Mouse (Mus musculus) midbrain, embryonic 12.5 days (tissue): ENCODE data around the gene Sat2. TPM values are rescaled to one million over a fixed set of nuclear protein-coding genes. Genes with fewer than 3 reads are reported as not detected.
A peak's percentile ranks its signal among the peaks of the same experiment; 100 is the strongest.
"Not testable (repeated sequence)": the region's sequence is repeated elsewhere in the genome, so short reads cannot be mapped to it uniquely, and the experiment has no call there.

Experiments
- ATAC-seq: fragments of 200-750 bp; cut with Nextera tagmentation; 2 replicates; pipeline ENCODE4 v1.8.0; 2017; ENCODE audit warnings: low read depth, moderate TSS enrichment, moderate library complexity; ENCODE audit not compliant: low FRiP score
- H3K27ac ChIP-seq: fragments of 300-500 bp; sonication (generic); replicated peaks from 2 replicates; pipeline ENCODE4 v1.5.1; 2016; ENCODE audit warnings: mild to moderate bottlenecking
- H3K27me3 ChIP-seq: fragments of 300-500 bp; sonication (generic); 2 replicates; pipeline ENCODE4 v1.6.1; 2016; ENCODE audit warnings: mild to moderate bottlenecking
- H3K36me3 ChIP-seq: fragments of 300-500 bp; sonication (generic); 2 replicates; pipeline ENCODE4 v1.6.1; 2016
- H3K4me1 ChIP-seq: fragments of 300-500 bp; sonication (generic); 2 replicates; pipeline ENCODE4 v1.6.1; 2016
- H3K4me2 ChIP-seq: fragments of 300-500 bp; sonication (generic); replicated peaks from 2 replicates; pipeline ENCODE4 v1.6.1; 2016; ENCODE audit warnings: mild to moderate bottlenecking, moderate library complexity
- H3K4me3 ChIP-seq: fragments of 300-500 bp; sonication (generic); 2 replicates; pipeline ENCODE4 v1.5.1; 2016; ENCODE audit warnings: mild to moderate bottlenecking
- H3K9ac ChIP-seq: fragments of 300-500 bp; sonication (generic); replicated peaks from 2 replicates; pipeline ENCODE4 v1.6.1; 2016; ENCODE audit warnings: mild to moderate bottlenecking, moderate library complexity
- H3K9me3 ChIP-seq: fragments of 300-500 bp; sonication (generic); 2 replicates; pipeline ENCODE4 v1.6.1; 2016; ENCODE audit warnings: mild to moderate bottlenecking
- WGBS: fragments of 180-500 bp; shearing (Covaris S2); methylation state at CpG from one replicate; pipeline ENCODE4 v1.1.7; 2016; 5-methylcytosine and 5-hydroxymethylcytosine counted together
- polyA plus RNA-seq: library from polyadenylated mRNA; unstranded; fragments of >200 nt; fragmentation: Nextera tagmentation; extraction: Ambion mirVana; gene quantifications from 2 replicates; pipeline ENCODE4 v1.2.1, GENCODE M21; 2016

Sat2 gene
- polyA plus RNA-seq, 1 experiment from 2014 or later = 23.5 TPM

DNA sequence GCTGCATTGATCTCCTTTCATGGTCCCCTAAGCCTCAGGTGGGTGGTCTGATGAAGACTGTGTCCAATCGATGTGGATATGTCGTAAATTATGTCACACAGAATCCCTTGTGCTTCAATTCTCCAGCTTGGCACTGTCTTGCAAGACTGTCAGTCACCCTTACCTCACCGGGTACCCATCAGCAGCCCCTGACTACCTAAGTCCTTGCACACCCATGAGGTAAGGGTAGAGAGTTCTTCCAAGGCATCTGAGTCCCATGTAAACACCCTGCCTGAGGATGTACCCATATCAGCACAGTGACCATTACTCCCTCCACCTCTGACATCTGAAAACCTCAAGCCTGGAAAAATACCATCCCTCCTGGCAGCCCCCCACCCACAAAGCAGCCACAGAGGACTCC is 17.5 kb upstream of the Sat2 start:
- Histone ChIP-seq H3K27me3 (peaks cover 14% of the 10 kb centered on the region), H3K4me3 (peak overlapping the region; percentile 66), H3K4me1 (peaks cover 29% of the 10 kb centered on the region), H3K9me3 (no peaks in the 10 kb centered on the region), H3K9ac (peak overlapping the region; percentile 73), H3K27ac (no peak overlapping the region; the same call in 1 of the 2 replicates), H3K36me3 (no peaks in the 10 kb centered on the region), H3K4me2 (peak overlapping the region; percentile 100)
- WGBS = 63% methylated on average over 3 of the region's 3 CpGs
- ATAC-seq = no peak

DNA sequence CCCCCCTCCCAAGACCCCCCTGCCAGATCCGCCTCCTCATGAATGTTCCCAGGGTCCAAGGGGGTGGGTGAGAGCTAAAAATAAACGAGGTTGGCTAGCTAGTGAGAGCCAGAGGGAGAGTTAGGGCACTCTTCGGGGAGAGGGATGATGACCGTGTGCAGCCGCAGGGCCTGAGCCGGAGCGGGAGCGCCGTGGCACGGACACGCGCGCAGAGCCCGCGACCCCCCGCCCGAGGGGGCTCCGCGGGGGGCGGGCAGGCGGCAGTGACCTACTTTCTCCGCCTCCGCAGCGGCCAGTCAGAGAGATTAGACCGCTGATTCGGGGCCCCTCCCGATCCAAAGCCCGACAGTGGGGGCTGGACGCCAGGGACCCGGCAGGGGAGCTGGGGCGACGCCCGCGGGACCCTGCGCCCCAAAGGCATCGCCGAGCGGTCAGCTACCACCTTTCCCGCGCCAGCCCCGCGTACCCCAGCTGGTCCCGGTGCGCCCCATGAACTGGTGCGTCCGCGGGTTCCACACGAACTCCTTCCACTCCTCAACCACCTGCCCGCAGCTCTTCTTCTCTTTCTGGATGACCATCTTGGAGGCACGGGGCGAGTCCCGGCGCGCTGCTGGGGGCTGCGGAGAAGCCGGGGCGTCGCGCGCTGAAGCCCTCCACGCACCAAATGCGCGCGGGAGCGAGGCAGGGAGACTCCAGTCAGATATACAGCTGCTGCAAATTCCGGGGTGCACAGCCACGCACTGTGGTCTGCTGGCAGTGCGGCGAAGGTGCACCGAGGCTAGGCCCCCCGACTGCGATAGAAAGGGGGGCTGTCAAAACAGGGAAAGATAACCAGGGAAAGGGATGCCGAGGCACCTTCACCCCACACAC is 16.8 kb upstream of the Sat2 start:
- peak; percentile 34; the same call in 1 of the 2 replicates for ATAC-seq
- Histone ChIP-seq H3K9ac (peak overlapping the region; percentile 73), H3K4me1 (peaks cover 23% of the 10 kb centered on the region), H3K36me3 (no peaks in the 10 kb centered on the region), H3K4me2 (peak overlapping the region; percentile 100), H3K27ac (peak overlapping the region; percentile 49), H3K9me3 (no peaks in the 10 kb centered on the region), H3K27me3 (peaks cover 14% of the 10 kb centered on the region), H3K4me3 (peak overlapping the region; percentile 66)
- WGBS = under 1% methylated on average over 70 of the region's 73 CpGs

DNA sequence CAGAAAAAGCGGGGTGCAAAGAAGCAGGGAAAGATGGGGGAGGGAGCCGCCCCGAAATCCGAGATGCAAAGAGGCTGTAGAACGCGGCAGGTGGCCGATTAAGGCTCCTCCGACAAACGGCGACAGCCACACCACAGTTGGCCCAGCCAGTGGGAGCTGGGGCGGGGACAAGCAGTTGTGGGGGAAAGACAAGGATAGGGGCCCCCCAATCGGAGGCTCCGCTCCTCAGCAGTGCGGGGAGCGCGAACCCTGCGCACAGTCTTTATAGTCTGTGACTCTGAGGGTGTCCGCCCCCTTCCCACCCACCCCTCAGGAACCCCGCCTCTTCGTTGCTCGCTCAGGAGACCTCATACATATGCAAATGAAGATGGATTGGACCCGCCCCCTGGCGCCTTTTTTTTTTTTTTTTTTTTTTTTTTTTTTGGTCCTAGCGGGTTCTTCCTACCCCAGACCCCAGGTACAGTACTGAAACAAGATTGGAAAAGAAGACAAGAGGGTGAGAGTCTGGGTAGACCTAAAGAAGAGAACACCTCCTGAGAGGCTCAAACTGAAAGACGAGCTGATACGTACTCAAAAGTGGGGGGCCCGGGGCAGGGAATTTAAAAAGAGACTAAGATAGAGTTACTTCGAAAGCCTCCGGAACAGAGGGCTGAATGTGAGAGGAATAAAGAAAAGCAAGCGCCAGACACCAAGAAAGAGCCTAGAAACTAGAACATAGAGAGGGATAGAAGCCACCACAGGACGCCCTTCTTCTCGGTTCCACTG is 15.9 kb upstream of the Sat2 start, which contains the start of gene Atp1b2:
TSS of gene Atp1b2 (minus strand) at position 217 of the 765 bp plus-strand sequence.
- peak; percentile 83 for ATAC-seq
- Histone ChIP-seq H3K9me3 (no peaks in the 10 kb centered on the region), H3K27ac (peak within 1 kb of the TSS; percentile 49), H3K4me1 (peaks cover 14% of the 10 kb centered on the region), H3K4me2 (peak within 1 kb of the TSS; percentile 100), H3K9ac (peak within 1 kb of the TSS; percentile 73), H3K36me3 (no peaks in the 10 kb centered on the region), H3K27me3 (peaks cover 14% of the 10 kb centered on the region), H3K4me3 (peak within 1 kb of the TSS; percentile 66)
- WGBS = 3% methylated on average over 30 of the region's 32 CpGs

DNA sequence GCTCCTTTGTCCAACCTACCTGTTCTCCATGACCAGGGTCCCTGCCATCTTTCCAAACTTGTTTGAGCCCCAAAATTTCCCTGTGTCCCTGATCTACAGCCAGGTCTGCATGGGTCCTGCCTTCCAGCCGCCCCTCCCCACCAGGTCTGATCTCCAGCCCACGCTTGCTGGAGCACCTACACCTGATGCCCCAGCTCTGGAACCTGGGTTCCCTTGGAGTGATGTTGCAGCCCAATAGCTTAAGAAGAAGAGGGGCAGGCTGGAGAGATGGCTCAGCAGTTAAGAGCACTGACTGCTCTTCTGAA is 15.4 kb upstream of the Sat2 start:
- ATAC-seq = 0 out of 2 replicates have a peak, but pooled peaks have one; percentile 21
- Histone ChIP-seq H3K4me1 (peaks cover 13% of the 10 kb centered on the region), H3K27me3 (peaks cover 14% of the 10 kb centered on the region), H3K4me2 (peak overlapping the region; percentile 100), H3K27ac (no peak overlapping the region), H3K4me3 (peak overlapping the region; percentile 66), H3K9me3 (no peaks in the 10 kb centered on the region), H3K36me3 (no peaks in the 10 kb centered on the region), H3K9ac (no peak overlapping the region)
- 74% methylated on average over 2 of the region's 2 CpGs for WGBS

DNA sequence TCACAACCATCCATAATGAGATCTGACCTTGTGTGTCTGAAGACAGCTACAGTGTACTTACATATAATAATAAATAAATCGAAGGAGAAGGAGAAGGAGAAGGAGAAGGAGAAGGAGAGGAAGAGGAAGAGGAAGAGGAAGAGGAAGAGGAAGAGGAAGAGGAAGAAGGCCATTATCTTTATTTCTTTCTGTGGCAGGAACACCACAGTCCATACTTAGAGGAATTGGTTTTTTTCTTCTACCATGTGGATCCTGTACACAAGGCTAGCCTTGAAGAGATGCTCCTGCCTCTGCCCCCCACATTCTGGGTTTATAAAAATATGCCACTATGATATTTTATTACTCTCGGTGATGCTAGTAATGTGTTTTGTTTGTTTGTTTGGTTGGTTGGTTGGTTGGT is 15.0 kb upstream of the Sat2 start:
- Histone ChIP-seq H3K4me1 (peaks cover 13% of the 10 kb centered on the region), H3K9me3 (no peaks in the 10 kb centered on the region), H3K9ac (no peak overlapping the region), H3K4me3 (no peak overlapping the region), H3K4me2 (no peak overlapping the region), H3K27me3 (peaks cover 14% of the 10 kb centered on the region), H3K36me3 (no peaks in the 10 kb centered on the region), H3K27ac (no peak overlapping the region)
- ATAC-seq = no peak
- 74% methylated on average over 2 of the region's 2 CpGs for WGBS

DNA sequence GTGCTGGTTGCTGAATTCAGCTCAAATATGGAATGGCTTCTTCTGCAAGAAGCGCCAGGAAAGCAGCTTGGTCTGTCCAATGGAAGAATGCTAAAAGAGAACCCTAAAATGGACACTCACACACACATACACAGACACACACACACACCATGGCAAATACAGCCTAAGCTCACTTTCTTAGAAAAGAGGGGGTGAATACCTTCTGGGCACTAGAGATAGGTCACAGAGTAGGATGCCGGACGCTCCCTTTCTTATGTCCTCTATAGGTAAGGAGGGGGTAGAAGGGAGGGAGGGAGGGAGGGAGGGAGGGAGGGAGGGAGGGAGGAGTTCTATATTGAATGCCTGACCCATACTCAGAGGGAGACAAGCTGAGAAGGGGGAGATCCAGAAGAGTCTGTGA is 13.3 kb upstream of the Sat2 start:
- no peak overlapping the region for H3K4me3 ChIP-seq
- 84% methylated on average over 3 of the region's 3 CpGs for WGBS
- H3K4me1 ChIP-seq = peaks cover 15% of the 10 kb centered on the region
- H3K9ac ChIP-seq = no peak overlapping the region
- H3K9me3 ChIP-seq = no peaks in the 10 kb centered on the region
- H3K36me3 ChIP-seq = no peaks in the 10 kb centered on the region
- no peak overlapping the region for H3K4me2 ChIP-seq
- no peak overlapping the region for H3K27ac ChIP-seq
- no peak for ATAC-seq
- peaks cover 13% of the 10 kb centered on the region for H3K27me3 ChIP-seq

DNA sequence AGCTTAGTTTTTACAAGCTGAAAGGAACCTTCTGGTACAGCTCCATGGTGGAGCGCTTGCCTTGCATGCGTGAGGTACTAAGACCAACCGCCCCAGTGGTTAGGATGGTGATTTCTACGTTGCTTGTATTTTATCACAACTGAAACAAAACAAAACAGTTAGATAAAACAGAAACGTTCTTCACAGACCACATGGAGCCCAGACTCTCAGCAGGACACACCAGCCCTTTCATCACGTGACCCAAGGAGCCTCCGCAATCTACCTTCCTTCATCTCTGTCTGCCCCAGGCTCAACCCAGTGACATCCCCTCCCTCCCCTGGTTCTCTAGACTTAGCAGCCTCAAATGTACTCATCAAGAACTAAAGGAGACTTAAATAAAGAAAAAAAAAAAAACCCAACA is 12.4 kb upstream of the Sat2 start:
- Histone ChIP-seq H3K36me3 (no peaks in the 10 kb centered on the region), H3K27ac (no peak overlapping the region), H3K4me3 (no peak overlapping the region), H3K9me3 (no peaks in the 10 kb centered on the region), H3K4me2 (no peak overlapping the region), H3K27me3 (peaks cover 4% of the 10 kb centered on the region; the same call in 1 of the 2 replicates), H3K9ac (no peak overlapping the region), H3K4me1 (peaks cover 15% of the 10 kb centered on the region)
- 63% methylated on average over 7 of the region's 7 CpGs for WGBS
- ATAC-seq = no peak

DNA sequence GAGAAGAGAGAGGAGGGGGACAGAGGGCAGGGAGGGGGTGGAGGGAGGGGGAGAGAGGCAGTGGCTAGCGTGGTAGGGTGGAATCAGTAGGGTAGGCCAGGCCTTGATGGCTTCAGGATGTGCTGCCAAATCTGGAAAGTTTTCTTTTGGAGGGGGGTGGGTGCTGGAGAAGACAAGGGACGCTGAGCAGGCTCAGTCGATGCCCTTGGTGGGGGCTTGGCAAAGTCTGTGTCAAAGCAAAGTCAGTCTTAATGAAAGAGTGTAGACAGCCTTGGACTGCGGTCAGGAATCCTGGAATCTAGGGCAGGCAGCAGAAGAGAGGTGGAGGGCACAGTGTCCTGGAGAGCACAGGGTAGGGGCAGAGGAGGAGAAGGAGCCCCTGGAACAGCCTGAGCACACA is 10.9 kb upstream of the Sat2 start:
- Histone ChIP-seq H3K9me3 (no peaks in the 10 kb centered on the region), H3K9ac (no peak overlapping the region), H3K4me1 (peaks cover 4% of the 10 kb centered on the region), H3K4me2 (no peak overlapping the region), H3K27me3 (peaks cover 8% of the 10 kb centered on the region; the same call in 1 of the 2 replicates), H3K27ac (no peak overlapping the region), H3K36me3 (no peaks in the 10 kb centered on the region), H3K4me3 (no peak overlapping the region)
- WGBS = 66% methylated on average over 4 of the region's 4 CpGs
- ATAC-seq = no peak

DNA sequence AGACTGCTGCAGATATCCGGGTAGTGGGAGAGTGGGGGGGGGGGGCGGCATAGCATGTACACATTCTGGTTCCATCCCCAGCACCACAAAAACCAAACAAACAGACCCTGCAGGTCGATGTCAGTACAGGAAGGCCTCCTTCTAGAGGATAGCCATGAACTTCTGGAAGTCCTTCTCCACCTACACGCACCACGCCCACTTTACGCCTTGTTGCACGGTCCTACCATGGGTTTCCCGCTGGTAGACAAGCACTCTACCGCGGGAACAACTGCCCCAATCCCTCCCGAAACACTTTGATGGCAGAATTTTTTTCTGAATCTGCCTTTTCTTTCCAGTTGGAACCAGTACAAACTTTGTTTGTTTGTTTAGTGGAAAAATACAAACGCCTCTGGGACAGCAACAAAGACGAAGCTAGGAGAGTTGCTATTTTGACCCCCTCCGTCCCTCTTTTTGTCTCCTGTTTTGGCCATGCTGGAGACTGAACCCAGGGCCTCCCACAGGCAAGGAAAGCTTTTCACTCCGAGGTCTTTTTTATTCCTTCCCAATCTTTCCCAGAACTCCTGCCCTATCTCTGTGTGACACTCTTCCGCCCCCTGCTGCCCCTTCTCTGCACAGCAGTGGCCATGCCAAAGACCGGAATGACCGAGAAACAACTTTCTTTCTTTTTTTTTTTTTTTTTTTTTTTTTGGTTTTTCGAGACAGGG is 8.1 kb upstream of the Sat2 start:
- no peak overlapping the region for H3K9ac ChIP-seq
- no peak overlapping the region for H3K27ac ChIP-seq
- 6% methylated on average over 19 of the region's 19 CpGs for WGBS
- H3K4me1 ChIP-seq = peaks cover 4% of the 10 kb centered on the region
- H3K4me3 ChIP-seq = no peak overlapping the region
- H3K36me3 ChIP-seq = no peaks in the 10 kb centered on the region
- no peak for ATAC-seq
- H3K27me3 ChIP-seq = peaks cover 26% of the 10 kb centered on the region
- H3K4me2 ChIP-seq = peak overlapping the region; percentile 18
- no peaks in the 10 kb centered on the region for H3K9me3 ChIP-seq

DNA sequence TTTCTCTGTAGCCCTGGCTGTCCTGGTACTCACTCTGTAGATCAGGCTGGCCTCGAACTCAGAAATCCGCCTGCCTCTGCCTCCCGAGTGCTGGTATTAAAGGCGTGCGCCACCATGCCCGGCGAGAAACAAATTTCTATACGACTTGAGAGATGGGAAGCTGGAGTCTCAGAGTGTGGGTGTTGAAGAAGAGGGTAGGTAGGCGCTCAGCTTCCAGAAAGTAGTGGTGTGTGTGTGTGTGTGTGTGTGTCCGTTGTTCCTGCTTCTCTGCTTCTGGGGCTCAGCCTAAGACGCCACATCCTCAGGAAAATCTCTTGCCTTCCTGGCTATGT is 7.6 kb upstream of the Sat2 start:
- not testable (repeated sequence) for H3K4me3 ChIP-seq, H3K4me2 ChIP-seq, H3K4me1 ChIP-seq, H3K27ac ChIP-seq, ATAC-seq, H3K36me3 ChIP-seq, H3K9me3 ChIP-seq, H3K9ac ChIP-seq
- H3K27me3 ChIP-seq = peaks cover 24% of the 10 kb centered on the region
- 57% methylated on average over 11 of the region's 11 CpGs for WGBS

DNA sequence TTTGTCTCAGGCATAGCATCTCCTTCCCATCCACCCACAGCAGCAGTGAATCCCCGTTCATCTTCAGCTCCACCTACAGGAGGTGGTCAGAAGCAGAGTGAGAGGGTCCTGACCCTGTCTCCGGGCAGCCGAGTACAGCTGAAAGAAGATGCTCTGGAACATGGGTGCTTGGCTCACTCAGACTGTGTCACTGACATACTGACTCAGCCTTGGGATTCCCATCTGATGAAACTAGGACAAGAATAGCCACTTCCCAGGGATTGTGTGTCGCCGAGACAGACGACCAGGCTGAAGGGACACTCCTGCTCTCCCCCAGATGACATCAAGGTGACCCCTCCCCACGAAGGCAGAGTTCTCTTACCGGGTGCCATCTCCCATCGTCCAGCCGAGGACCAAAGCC is 5.0 kb upstream of the Sat2 start:
- ATAC-seq = no peak
- 49% methylated on average over 10 of the region's 10 CpGs for WGBS

DNA sequence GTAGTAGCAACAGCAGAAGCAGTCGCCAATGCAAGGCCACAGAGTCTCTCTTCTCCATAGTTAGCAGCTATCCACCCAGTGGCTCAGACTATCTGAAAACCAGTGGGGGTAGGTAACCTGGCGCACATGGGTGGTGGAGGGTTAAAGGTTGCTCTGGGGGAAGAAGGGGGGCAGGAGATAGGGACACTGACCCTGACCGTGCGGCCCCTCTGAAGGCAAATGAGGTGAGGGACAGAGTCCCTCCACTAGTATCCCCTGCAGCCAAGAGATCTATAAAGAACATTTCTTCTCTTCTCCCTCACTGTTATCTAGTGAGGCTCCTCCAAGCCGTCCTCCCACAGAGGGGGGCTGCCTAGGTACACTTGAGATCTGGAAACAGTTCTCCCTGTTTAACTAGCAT is 4.0 kb upstream of the Sat2 start, which contains the start of gene Shbg:
TSS of gene Shbg (minus strand) at position 101 of the 400 bp plus-strand sequence.
- Histone ChIP-seq H3K27ac (no peak within 1 kb of the TSS), H3K9ac (no peak within 1 kb of the TSS; the same call in 1 of the 2 replicates), H3K4me1 (peaks cover 18% of the 10 kb centered on the region), H3K9me3 (no peaks in the 10 kb centered on the region), H3K27me3 (peaks cover 24% of the 10 kb centered on the region), H3K36me3 (no peaks in the 10 kb centered on the region), H3K4me3 (no peak within 1 kb of the TSS), H3K4me2 (no peak within 1 kb of the TSS)
- no peak for ATAC-seq
- 70% methylated on average over 5 of the region's 5 CpGs for WGBS

More for the DNA sequence above, 5.0 kb upstream of the Sat2 start:
- no peaks in the 10 kb centered on the region for H3K9me3 ChIP-seq
- H3K4me2 ChIP-seq = no peak overlapping the region
- H3K4me1 ChIP-seq = peaks cover 8% of the 10 kb centered on the region
- no peak overlapping the region for H3K27ac ChIP-seq
- no peak overlapping the region; the same call in 1 of the 2 replicates for H3K9ac ChIP-seq
- no peaks in the 10 kb centered on the region for H3K36me3 ChIP-seq
- peaks cover 24% of the 10 kb centered on the region for H3K27me3 ChIP-seq
- no peak overlapping the region for H3K4me3 ChIP-seq
